Mouse (Mus musculus) layer of hippocampus, adult 8-10 months (tissue): ENCODE data around the gene Plcg1. TPM values are rescaled to one million over a fixed set of nuclear protein-coding genes. Genes with fewer than 3 reads are reported as not detected.

Source experiments
- DNase-seq, 2 experiments: peaks; one replicate each; pipeline ENCODE4 v3.0.0; 2022; ENCODE audit warnings: low spot score in 2 of 2
- total RNA-seq, 4 experiments: library from RNA; stranded (reverse); gene quantifications; 2 replicates each; pipeline ENCODE4 v1.2.4; 2022

The Plcg1 gene
- 100 to 1,000 TPM; 103 to 107 (median 105) TPM for total RNA-seq

GRCm38 (mm10) chr2:160731117-160731838, at the start of gene Plcg1:
Plcg1 (plus strand) TSS chr2:160731300.
- DNase-seq = peak; percentile 87 to 91

DNA sequence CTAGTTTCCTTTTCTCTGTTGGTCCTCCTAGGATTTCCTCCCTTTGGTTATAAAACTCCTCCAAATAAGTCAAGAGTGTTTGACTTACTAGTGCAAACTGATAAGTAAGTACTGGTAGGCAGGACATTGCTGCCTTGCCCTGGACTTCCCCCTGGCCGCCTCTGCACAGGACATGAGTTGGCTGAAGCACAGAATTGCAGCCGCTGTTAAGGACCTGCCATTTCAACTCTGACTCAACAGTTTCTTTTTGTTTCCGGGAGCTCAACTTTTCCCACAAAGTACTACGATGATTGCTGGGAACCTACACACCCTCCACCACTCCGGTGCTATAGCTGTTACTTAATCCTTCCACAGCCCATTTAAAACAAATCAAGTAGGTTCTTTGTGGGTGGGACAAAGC, 30.8 kb upstream of the Plcg1 start:
- DNase-seq = no peak

DNA sequence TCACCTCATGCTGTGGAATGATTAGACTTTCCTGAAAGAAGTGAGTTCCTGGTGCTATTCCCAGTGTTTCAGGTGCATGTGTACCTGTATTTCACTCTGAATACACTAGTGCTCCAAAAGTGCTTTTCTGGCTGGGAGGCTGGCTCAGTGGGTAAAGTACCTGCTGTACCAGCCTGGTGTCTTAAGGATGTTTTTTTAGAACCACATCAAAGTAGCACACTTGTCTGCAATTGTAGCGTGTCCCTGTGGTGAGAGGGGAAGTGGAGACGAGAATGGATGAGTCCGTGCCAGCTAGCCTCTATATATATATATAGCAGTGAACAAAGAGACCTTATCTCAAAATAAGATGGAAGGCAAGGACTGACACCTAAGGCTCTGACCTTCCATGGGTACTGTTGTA, 29.5 kb upstream of the Plcg1 start:
- no peak for DNase-seq

DNA sequence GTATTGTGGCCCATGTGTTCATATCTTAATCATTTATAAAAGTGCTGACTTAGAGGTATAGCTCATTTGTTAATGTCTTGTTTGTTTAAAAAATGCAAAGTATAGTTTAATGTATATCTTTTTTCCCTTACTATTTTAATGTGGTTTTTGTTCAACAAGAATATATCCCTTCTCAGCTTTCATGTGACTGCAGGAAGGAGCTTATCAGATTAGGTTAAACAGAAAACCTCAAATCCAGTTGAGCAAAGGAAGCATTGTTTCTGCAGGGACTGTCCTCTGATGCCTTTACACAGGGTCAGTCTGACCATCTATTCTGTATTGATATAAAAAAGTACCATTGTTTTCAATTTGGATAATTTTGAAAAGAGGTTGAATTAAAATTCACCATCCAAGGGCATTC, 28.3 kb upstream of the Plcg1 start:
- DNase-seq = no peak

GRCm38 (mm10) chr2:160707673-160708072, 23.4 kb upstream of the Plcg1 start:
- DNase-seq = no peak

GRCm38 (mm10) chr2:160715463-160716030, 15.6 kb upstream of the Plcg1 start:
- no peak for DNase-seq

DNA sequence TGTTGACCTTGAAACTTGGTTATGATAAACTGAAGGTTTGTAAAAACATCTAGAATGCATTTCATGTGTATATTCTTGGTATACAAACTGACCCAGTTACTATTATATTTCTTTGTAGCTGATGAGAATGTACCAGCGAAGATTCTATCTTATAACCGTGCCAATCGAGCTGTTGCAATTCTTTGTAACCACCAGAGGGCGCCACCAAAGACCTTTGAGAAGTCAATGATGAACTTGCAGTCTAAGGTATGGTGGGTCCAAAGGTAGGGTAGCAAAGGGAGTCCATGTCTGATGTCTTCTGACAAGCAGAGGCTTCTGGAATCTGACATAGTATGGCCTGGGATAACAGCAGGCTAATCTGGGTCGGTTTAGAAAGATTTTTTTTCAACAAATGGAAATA, 13.8 kb upstream of the Plcg1 start:
- peak in 1 of 2 experiments; percentile 5 for DNase-seq

GRCm38 (mm10) chr2:160718811-160719210, 12.3 kb upstream of the Plcg1 start:
- peak in 1 of 2 experiments; percentile 3 for DNase-seq

- DNase-seq = peak in 1 of 2 experiments; percentile 2
Observed at GRCm38 (mm10) chr2:160722714-160723113, 8.4 kb upstream of the Plcg1 start.

- peak in 1 of 2 experiments; percentile 2 for DNase-seq
Observed at GRCm38 (mm10) chr2:160723613-160724375, 7.3 kb upstream of the Plcg1 start.

GRCm38 (mm10) chr2:160724536-160724935, 6.6 kb upstream of the Plcg1 start:
- no peak for DNase-seq

DNA sequence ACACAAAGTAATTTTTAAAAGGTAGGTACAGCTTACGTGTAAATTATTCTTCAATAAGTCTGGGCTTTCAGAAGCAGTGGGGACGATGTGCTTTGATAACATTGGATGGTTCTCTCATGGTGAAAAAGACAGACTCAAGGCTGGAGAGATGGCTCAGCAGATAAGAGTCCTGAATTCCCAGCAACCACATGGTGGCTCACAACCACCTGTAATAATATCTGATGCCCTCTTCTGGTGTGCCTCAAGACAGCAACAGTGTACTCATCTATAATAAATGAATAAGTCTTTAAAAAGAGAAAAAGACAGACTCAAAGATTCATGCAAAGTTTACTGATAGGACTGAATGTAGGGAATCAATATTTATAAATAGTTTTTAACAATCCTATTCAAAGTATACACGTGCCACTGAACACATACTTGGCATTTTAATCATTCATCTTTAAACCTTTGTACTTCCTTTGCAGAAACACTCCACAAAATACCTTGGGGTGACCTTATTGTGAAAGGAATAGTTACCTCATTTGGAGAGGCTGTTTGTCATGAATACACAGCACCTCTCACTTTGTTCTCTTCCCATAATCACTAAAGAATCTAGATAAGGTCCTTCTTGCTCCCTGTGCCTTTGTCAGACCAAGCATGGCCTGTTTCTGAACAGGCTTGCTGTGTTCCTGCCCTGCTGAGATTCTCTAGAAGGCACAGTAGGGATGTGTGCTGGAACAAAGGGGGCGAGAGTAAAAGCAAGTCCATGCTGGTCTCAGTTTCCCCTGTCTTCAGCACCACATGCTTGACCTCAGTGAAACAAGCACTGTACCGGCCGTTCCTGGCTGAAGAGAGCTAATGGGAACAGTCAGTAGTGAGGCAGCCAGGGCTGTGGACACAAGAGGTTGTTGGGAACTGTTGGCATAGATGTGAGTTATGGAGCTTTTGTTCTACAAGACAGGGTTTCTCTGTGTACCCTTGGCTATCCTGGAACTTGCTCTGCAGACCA, 4.9 kb upstream of the Plcg1 start:
- DNase-seq = no peak

- DNase-seq = no peak
Observed at GRCm38 (mm10) chr2:160728972-160729371, 2.1 kb upstream of the Plcg1 start.

DNA sequence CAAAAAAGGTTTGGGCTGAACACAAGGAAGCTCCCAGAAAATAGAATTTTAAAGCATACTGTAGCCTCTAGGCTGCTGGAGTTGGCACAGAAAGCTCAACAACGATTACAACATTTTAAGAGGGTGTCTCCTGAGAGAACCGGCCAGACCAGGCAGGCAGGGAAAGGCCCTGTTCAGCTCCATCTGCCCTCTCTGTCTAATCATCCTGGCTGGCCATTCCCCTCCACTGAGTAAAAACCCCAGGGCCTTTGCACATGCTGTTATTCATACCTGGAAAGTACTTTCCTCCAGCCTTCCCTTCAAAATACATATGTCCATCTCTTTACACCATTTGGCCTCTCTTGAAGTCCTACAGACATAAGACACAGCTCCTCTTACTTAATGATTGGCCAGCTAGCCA, 1.7 kb upstream of the Plcg1 start:
- no peak for DNase-seq

DNA sequence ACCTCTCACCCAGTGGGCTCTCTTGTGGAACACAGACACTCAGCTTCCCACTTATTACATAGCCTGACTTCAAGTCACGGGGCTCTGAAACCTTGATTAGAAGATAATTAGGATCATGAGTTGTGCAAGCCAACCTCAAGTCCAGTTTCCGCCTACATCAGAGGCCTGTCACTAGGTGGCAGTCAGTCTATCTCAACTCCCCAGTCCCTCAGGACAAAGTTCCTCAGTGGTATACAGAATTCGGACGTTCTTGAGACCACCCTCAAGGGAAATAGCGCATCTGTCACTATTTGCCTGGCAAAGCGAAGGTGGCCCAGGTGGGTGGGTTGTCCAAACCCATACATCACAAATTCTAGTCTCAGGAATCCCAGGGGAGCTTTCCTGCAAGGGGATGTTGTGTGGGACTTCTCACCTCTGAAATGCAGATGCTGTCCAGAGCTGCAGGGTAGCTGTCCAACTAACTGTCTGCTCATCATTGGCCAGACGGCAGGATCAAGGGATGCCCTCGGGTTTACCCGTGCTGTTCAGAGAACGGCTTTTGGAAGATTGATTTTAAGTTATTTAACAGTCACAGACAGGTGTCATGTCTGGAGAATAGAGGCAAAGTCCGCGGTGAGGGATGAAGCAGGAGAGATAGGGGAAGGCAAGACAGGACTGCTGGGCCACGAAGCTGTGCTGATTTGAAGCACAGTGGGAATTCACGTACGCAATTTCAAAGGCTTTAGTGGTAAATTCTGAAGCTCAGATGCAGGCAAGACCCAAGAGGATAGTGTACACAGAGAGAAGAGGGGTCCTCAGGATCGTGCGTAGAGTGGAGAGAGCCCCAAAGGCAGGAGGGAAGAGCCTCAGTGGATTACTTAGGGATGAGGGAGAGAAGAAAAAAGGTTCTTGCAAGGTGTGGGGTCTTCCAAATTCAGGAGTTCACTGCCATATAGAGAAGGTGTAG, 976 bp upstream of the Plcg1 start:
- no peak for DNase-seq

DNA sequence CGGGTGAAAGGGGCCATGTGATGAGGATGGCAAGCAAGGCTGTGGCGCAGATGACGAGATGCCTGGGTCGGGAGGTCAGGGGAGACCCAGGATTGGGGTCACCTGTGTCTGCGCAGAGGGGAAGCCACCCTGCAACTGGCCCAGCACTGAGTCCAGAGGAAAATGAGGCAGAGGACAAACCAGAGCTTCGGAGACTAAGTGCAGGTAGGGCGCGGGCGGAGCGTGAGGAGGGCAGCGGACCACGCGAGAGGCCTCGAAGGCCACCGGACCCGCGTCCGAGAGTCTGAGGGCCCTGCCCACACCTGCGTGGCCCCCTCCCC, 343 bp upstream of the Plcg1 start:
- DNase-seq = no peak

DNA sequence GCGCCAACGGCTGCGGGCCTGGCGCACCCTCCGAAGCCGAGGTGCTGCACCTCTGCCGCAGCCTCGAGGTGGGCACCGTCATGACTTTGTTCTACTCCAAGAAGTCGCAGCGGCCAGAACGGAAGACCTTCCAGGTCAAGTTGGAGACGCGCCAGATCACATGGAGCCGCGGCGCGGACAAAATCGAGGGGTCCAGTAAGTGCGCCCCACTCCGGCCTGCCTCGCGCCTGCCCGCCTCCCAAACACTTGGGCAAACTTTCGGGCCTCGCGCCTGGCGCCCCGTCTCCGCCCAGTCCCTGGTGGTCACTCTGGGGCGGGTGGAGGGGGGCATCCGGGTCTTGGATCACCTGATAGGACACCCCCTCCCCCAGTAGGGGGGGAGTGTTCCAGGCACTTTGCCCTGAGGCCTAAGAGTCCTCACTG, 750 bp downstream of the Plcg1 start:
- DNase-seq = peak; percentile 57 to 59

DNA sequence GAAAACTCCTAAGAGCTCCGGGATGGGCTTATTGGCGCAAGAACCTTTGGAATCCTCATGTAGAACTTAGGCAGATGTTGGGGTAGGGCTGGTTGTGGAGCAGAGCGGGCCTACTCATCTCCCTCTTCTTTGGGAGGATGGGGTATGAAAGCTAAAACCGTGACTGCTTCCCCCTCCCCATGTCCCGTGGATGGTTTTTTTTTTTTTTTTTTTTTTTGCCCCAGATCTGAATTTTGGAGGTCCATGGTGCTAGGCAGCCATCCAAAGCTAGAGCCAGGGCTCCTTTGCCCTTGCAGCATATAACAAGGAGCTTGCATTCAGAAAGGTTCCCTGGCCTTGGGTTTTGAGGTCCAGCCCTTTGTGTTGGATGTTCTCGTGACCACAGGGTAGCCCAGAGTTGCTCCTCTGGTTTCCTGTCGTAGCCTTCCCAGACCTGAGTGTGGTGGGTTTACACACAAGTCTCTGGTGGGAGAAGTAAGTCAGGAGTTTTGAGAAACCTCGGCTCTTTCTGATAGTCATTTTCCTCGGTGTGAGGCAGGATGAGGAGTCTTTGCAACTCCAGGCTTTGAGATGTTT, 1.4 kb downstream of the Plcg1 start:
- DNase-seq = no peak

- no peak for DNase-seq
Observed at GRCm38 (mm10) chr2:160733131-160733531, 2.0 kb downstream of the Plcg1 start.

- DNase-seq = no peak
Observed at GRCm38 (mm10) chr2:160734331-160734730, 3.2 kb downstream of the Plcg1 start.
